Mouse (Mus musculus): Measurements from ENCODE around the gene Ssh1. TPM values are rescaled to one million over a fixed set of nuclear protein-coding genes. Genes with fewer than 3 reads are reported as not detected.

Ssh1 gene
- 17.5 TPM for polyA plus RNA-seq (2021)

DNA sequence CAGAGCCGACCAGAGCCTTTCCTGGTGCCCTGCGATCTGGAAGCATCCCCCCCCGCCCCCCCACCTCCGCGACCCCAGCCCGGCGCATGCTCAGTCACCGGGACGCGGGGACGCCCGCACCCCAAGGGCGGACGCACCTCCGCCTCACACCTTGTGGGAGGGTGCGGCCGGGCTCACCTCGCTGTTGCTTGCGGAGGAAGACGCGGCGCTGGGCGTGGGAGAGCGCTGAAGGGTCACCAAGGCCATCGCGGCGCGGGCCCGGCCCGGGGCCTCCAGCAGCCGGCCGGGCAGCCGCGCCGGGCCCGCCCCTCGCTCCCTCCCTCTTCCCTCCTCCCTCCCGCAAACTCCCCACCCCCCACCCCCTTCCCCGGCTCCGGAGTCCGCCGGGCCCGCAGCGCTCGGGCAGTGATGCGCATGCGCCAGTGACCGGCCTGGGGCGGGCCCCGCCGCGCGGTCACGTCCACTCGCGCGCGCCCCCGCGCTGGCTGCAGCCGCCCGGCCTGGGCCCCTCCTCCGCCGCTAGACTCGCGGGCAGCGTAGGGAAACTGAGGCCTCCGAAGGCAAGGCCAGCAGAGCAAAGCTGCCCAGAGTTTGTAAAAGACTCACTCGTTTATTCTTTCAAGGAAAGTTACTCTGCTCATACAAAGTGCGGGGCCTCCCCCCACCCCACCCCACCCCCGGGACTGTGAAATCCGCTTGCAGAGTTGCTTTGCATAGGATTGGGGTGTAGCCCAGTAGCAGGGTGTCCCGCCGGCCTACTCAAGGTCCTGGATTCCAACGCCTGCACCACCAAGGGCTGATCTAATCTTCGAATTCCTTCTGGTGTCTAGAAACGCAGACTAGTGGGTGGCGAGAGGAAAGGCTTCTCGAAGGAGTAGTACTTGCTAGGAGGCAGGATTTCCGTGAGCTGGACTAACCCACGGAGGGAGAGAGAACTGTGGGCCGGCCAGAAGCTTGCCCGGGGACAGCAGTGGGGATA, at the start of gene Ssh1:
Gene Ssh1 (minus strand): TSS at position 408 of the 979 bp plus-strand sequence.
- no peak for TF ChIP-seq CTCF (IDR thresholded peaks at IDR 0.05)
- ChIA-PET POLR2A (interaction anchor here (0.9 to 1.2 kb wide), 2 partner anchors 19 to 117 kb away, joined by 3 read pairs; no protein-coding TSS in a partner anchor), CTCF (interaction anchor here (1.6 kb wide), 1 partner anchor 13 kb away, joined by 4 read pairs; no protein-coding TSS in a partner anchor)
- no peaks in the 10 kb centered on the region for H3K27me3 ChIP-seq
- no peak for DNase-seq (ENCODE audit: low read depth, low spot score)
- in situ Hi-C loops (cut with MboI; ENCODE audit: low pct_unique_long_range_greater_than_20kb), result loop anchor here (25.0 kb wide), 1 partner anchor 1519 kb away; the partner anchor contains the start of gene Pxn
- peak; percentile 46 for ATAC-seq

DNA sequence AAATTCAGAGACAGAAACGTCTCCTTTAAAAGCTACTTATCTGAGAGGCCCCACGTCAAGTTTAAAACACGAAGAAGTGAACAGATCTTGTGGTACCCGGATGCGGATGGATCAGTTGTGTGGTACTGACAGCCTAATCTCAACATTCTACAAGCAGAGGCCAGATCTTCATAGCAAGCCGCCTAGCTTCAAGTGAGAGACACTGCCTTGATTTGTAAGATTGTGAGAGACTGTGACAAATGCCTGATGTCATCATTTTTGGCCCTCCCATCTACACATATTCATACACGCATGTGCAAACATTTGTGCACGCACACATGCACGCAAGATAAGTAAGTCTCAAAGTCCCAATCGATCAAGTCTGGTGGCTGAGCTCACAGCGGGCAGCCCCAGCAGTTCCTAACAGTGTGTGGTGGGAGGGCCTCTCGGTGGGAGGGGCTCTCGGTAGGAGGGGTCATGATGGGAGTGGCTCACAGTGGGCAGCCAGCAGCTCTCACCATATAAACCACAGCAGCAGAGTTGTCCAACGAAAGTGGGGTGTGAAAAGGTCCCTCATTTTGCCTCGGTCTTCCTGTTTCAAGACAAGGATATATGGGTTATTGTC, 47.7 kb upstream of the Ssh1 start:
- in situ Hi-C loops (cut with MboI; ENCODE audit: low pct_unique_long_range_greater_than_20kb), result no loop called here
- CTCF ChIA-PET, result interaction anchor here (0.8 kb wide), 1 partner anchor 11 kb away, joined by 3 read pairs; no protein-coding TSS in a partner anchor
- TF ChIP-seq CTCF (IDR thresholded peaks at IDR 0.05), result no peak
- no peak for DNase-seq (ENCODE audit: low read depth, low spot score)
- H3K27me3 ChIP-seq, result no peaks in the 10 kb centered on the region
- POLR2A ChIA-PET, result no interaction called here
- no peak for ATAC-seq

DNA sequence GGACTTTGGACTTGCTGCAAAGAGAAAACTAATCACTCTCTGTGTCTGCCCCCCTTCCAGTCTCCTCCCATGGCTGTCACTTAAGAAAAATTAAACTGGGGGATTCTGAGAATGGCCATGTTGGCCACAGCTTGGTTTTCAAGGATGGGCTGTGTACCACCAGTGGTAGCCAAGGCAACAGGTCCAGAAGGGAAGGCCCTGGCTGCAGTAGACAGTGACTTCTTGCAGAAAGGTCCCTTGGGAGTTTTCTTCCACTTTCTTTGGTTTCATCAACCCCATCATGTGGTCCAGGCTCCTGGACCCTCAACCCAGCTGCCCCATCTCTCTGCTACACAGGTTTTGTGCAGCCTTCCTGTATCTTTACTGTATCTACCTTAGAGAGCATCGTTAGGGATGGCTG, 47.2 kb upstream of the Ssh1 start:
- in situ Hi-C loops (cut with MboI; ENCODE audit: low pct_unique_long_range_greater_than_20kb), result no loop called here
- H3K27me3 ChIP-seq, result no peaks in the 10 kb centered on the region
- no peak for DNase-seq (ENCODE audit: low read depth, low spot score)
- POLR2A ChIA-PET, result no interaction called here
- ATAC-seq, result no peak
- no peak for TF ChIP-seq CTCF (IDR thresholded peaks at IDR 0.05)
- CTCF ChIA-PET, result interaction anchor here (0.8 kb wide), 1 partner anchor 12 kb away, joined by 3 read pairs; no protein-coding TSS in a partner anchor

DNA sequence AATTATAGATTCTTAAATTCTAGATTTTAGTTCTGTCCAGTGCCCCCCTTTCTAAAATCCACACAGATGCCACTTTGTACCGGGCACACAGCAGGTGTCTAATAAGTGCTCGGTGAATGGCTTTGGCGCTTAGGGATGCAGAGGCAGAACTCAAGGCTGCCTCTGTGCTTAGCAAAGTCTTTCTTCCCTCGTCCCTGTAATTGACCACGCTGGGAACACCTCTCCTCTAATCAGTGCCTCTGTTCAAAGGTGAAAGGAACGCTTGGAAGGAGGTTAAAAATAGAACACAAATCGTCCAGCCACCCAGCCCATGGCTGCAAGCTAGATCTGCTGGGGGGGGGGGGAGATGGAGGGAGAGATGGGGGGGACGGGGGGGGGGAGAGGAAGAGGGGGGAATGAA, 46.8 kb upstream of the Ssh1 start:
- H3K27me3 ChIP-seq, result no peaks in the 10 kb centered on the region

DNA sequence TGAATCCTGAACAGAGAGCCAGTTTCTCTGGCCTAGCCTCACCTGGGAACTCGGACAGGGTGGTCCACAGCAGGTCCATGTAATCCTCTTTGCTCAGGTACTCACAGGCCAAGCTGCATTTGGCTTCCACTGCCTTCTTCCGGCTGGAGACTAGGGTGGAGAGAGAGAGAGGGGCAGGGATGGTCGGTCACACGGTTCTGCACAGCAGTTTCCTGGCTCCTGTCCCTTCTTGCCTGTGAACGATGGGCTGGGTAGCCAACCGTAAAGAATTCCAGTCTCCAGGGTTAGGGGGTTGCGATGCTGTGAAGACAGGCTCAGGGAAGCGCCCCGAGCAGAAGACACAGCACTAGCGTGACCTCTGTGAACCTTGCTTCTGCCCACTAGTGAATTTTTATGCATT, 41.4 kb upstream of the Ssh1 start:
- peak; percentile 15 for ATAC-seq
- POLR2A ChIA-PET, result no interaction called here
- H3K27me3 ChIP-seq, result no peaks in the 10 kb centered on the region
- no peak for TF ChIP-seq CTCF (IDR thresholded peaks at IDR 0.05)
- DNase-seq (ENCODE audit: low read depth, low spot score), result peak; percentile 50
- CTCF ChIA-PET, result interaction anchor here (1.1 kb wide), 1 partner anchor 10 kb away, joined by 3 read pairs; no protein-coding TSS in a partner anchor
- in situ Hi-C loops (cut with MboI; ENCODE audit: low pct_unique_long_range_greater_than_20kb), result no loop called here

More for the DNA sequence above, 46.8 kb upstream of the Ssh1 start:
- ATAC-seq (no peak), DNase-seq (ENCODE audit: low read depth, low spot score) (no peak)
- CTCF ChIA-PET, result no interaction called here
- POLR2A ChIA-PET, result no interaction called here
- no peak for TF ChIP-seq CTCF (IDR thresholded peaks at IDR 0.05)
- in situ Hi-C loops (cut with MboI; ENCODE audit: low pct_unique_long_range_greater_than_20kb), result no loop called here

DNA sequence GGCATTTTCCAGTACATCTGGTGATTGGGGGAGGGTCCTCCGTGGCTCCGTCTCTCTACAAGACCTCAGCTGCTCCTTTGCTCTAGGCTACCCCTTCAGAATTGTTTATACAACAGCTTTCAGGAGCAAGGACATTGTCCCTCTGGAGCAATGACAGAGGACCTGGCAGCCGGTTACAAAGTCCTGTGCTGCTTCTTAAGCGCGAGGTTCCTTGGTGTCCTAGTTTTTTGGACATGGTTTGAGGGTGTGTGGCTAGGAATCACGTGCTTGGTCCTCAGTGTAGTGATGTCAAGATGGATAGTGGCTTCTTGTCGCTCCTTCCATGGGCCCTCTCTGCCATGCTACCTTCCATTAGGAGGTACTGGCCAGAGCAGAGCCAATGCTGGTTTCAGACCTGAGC, 40.7 kb upstream of the Ssh1 start:
- ATAC-seq, result no peak
- POLR2A ChIA-PET, result no interaction called here
- no peak for TF ChIP-seq CTCF (IDR thresholded peaks at IDR 0.05)

DNA sequence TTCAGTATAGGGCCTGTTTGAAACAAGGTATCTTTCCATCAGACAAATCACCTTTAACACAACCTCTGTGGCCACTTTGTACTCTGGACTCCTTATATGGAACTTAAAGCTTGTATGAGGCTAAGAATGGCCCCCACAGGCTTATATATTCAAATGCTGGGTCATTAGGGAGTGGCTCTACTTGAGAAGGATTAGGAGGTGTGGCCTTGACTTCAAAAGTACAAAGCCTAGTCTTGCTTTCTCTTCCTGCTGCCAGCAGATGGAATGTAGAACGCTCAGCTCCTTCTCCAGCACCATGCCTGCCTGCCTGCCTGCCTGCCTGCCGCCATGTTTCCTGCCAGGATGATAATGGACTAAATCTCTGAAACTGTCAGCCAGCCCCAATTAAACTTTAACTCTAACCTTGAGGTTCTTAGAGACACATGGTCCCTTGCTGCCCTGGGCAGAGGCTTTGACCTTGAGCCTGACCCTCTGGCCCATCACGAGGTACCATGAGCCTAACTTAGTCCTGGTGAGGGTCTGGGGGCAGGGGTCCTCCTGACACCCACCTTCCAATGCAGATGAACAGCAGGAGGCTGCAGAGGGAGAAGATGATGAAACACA, 38.6 kb upstream of the Ssh1 start:
- no peak for ATAC-seq
- in situ Hi-C loops (cut with MboI; ENCODE audit: low pct_unique_long_range_greater_than_20kb), result no loop called here
- no peak for DNase-seq (ENCODE audit: low read depth, low spot score)
- CTCF ChIA-PET, result interaction anchor here (3.0 kb wide), 1 partner anchor 15 kb away, joined by 9 read pairs; no protein-coding TSS in a partner anchor
- no peaks in the 10 kb centered on the region for H3K27me3 ChIP-seq
- POLR2A ChIA-PET, result no interaction called here
- no peak for TF ChIP-seq CTCF (IDR thresholded peaks at IDR 0.05)

More for the DNA sequence above, 40.7 kb upstream of the Ssh1 start:
- in situ Hi-C loops (cut with MboI; ENCODE audit: low pct_unique_long_range_greater_than_20kb), result no loop called here
- DNase-seq (ENCODE audit: low read depth, low spot score), result no peak
- CTCF ChIA-PET, result interaction anchor here (1.1 kb wide), 1 partner anchor 11 kb away, joined by 3 read pairs; no protein-coding TSS in a partner anchor
- H3K27me3 ChIP-seq, result no peaks in the 10 kb centered on the region

DNA sequence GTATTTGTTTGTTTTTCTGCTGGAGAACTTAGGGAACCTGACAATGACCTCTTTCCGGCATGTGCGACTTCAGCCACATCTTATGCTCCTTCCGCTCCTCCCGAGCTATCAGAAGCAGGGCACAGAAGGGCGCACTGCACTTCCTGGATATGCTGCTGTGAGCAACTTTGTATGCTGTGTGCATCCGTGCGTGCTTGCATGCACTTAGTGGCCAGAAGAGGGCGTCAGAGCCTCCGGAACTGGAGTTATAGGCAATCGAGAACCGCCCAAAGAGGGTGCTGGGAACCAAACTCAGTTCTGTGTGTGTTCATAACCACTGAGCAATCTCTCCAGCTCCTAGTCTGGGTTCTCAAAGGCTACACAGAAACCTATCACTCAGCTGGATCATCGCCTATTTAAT, 37.0 kb upstream of the Ssh1 start:
- no peak for TF ChIP-seq CTCF (IDR thresholded peaks at IDR 0.05)
- in situ Hi-C loops (cut with MboI; ENCODE audit: low pct_unique_long_range_greater_than_20kb), result no loop called here
- ATAC-seq (no peak), DNase-seq (ENCODE audit: low read depth, low spot score) (no peak)
- ChIA-PET CTCF (interaction anchor here (1.5 to 3.0 kb wide), 2 partner anchors 16 kb away, joined by 4 to 9 read pairs; no protein-coding TSS in a partner anchor), POLR2A (no interaction called here)
- H3K27me3 ChIP-seq, result no peaks in the 10 kb centered on the region

DNA sequence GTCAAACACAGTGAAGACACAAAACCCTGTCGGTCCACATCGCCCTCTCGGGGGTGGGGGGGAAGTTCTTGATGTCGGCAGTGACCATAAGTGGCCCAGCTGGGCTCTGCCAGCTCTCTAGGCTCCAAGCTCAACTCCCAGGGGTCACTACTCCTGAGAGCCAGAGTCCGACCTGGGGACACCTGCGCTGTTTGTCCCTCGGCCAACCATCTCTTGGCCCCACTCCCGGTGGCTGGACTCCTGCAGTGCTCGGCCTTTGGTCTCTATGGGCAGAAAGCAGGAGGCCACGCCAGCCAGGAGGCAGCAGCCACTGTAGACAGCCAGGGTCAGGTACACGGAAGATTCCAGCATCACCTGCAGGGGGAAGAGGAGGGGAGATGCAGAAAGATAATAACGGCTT, 34.4 kb upstream of the Ssh1 start:
- ChIA-PET POLR2A (no interaction called here), CTCF (no interaction called here)
- TF ChIP-seq CTCF (IDR thresholded peaks at IDR 0.05), result no peak
- ATAC-seq (no peak), DNase-seq (ENCODE audit: low read depth, low spot score) (no peak)
- in situ Hi-C loops (cut with MboI; ENCODE audit: low pct_unique_long_range_greater_than_20kb), result no loop called here
- no peaks in the 10 kb centered on the region for H3K27me3 ChIP-seq

DNA sequence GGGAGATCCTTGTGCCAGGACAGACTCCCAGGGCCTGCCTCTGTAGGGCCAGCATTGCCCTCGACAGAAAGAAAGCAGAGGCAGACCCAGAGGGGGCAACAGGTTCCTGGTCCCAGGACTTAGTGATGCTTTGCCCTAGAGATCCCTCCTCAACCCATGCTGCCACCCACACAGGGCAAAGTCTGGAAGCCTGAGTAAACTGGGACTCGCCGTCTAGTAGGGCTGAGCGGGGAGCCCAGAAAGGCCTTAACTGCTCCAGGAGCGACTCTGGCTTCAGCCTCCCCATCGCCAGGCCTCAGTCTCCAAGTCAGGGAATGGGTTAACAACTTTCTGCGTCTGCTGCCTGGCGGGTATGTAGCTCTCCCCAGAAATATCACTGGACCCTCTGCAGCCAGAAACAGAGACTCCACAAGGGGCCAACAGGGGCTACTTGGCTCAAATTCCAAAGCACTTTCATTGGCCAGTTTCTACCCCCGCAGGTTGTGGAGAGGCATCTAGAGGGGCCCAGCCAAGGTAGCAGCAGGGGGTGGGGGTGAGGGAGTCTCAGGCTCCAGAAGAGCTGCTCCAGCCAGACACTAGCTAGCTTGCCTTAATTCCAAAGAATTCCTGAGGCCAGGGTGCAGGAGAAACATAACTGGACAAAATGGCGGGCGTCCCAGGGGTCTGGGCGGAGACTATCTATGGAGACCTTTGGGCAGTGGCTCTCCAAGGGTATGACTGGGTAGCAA, 33.7 kb upstream of the Ssh1 start:
- in situ Hi-C loops (cut with MboI; ENCODE audit: low pct_unique_long_range_greater_than_20kb), result no loop called here
- POLR2A ChIA-PET, result no interaction called here
- no peak for DNase-seq (ENCODE audit: low read depth, low spot score)
- TF ChIP-seq CTCF (IDR thresholded peaks at IDR 0.05), result no peak
- H3K27me3 ChIP-seq, result no peaks in the 10 kb centered on the region
- CTCF ChIA-PET, result no interaction called here
- no peak for ATAC-seq
